Mouse (Mus musculus): ENCODE measurements around the gene Ogfod2. TPM values are rescaled to one million over a fixed set of nuclear protein-coding genes. Genes with fewer than 3 reads are reported as not detected.

Ogfod2 gene
- polyA plus RNA-seq (2017; shearing (Covaris generic)) = 10 to 100 TPM; 28.7 to 32.3 TPM

DNA sequence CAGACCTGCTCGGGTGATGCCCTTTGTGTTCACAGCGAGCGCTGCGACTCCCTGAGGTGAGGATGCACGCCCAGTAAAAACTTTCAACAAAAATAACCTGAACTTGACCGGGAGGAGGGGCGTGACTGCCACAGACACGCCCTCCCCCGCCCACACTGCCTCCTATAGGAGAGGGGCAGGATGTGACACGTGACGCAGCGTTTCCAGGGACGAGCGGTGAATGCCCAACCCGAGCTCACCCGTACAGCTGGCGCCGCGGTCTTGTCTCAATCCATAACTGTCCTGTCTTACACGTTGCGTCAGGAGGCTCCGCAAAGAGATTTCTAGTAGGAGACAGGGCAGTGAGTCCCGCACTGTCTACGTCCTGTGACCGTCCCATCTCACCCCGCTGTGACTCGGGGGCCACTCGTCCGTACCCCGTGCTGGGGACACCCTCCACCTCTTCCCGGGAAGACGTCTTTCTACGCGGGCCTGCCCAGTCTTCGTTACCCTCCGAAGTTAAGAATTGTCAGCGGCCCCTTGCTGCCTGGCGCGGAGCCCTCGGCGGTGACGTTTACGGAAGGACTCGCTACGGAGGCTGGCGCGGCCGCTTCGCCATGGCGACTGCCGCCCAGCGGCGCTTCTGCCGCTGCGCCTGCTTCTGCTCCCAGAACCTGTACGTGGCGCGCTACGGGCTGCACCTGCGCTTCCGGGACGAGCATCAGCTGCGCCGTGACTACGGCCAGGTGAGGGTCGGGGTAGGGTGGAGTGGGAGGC lies at the start of gene Ogfod2:
Gene Ogfod2, plus strand, starts transcription at position 556 of the 756 bp plus-strand sequence.

GRCm38 (mm10) chr5:124095596-124096232 lies 16.4 kb upstream of the Ogfod2 start, which contains the start of gene Abcb9:
Gene Abcb9 (minus strand): TSS chr5:124095798.

GRCm38 (mm10) chr5:124115990-124116845 lies 4.1 kb downstream of the Ogfod2 start, which contains the start of gene Arl6ip4:
Gene Arl6ip4 (plus strand): TSS chr5:124116089.

Other genes starting within 250 kb of the Ogfod2 start
- under 1 TPM; 0.13 to 0.41 TPM for gene Hcar2, start 246.8 kb upstream of the Ogfod2 start, polyA plus RNA-seq (2017; shearing (Covaris generic))
- gene Hcar1, start 232.3 kb upstream of the Ogfod2 start, polyA plus RNA-seq (2017; shearing (Covaris generic)) = not detected
- gene Denr, start 205.1 kb upstream of the Ogfod2 start, polyA plus RNA-seq (2017; shearing (Covaris generic)) = 100 to 1,000 TPM; 108 to 111 TPM
- 1 to 10 TPM; 2.4 to 6.0 TPM for gene Gm43518, start 184.9 kb upstream of the Ogfod2 start, polyA plus RNA-seq (2017; shearing (Covaris generic))
- 1 to 10 TPM; 2.2 to 3.4 TPM for gene Ccdc62, start 181.6 kb upstream of the Ogfod2 start, polyA plus RNA-seq (2017; shearing (Covaris generic))
- 10 to 100 TPM; 21.3 to 63.5 TPM for gene Hip1r, start 138.7 kb upstream of the Ogfod2 start, polyA plus RNA-seq (2017; shearing (Covaris generic))
- 10 to 100 TPM; 73.3 to 90.6 TPM for gene Vps37b, start 80.0 kb upstream of the Ogfod2 start, polyA plus RNA-seq (2017; shearing (Covaris generic))
- 10 to 100 TPM; 43.2 to 57.2 TPM for gene Abcb9, start 16.5 kb upstream of the Ogfod2 start, polyA plus RNA-seq (2017; shearing (Covaris generic))
- 100 to 1,000 TPM in 1 of 2 experiments, 10 to 100 TPM in 1; 86.3 to 121 TPM for gene Arl6ip4, start 3.8 kb downstream of the Ogfod2 start, polyA plus RNA-seq (2017; shearing (Covaris generic))
- 10 to 100 TPM; 18.4 to 27.2 TPM for gene Pitpnm2, start 137.5 kb downstream of the Ogfod2 start, polyA plus RNA-seq (2017; shearing (Covaris generic))
- 10 to 100 TPM; 15.8 to 20.1 TPM for gene Mphosph9, start 215.7 kb downstream of the Ogfod2 start, polyA plus RNA-seq (2017; shearing (Covaris generic))
- 10 to 100 TPM in 1 of 2 experiments, 1 to 10 TPM in 1; 7.4 to 11.7 TPM for gene 2810006K23Rik, start 215.8 kb downstream of the Ogfod2 start, polyA plus RNA-seq (2017; shearing (Covaris generic))